ENCODE assay signal across 20 mouse cellular contexts in the genomic region with DNA sequence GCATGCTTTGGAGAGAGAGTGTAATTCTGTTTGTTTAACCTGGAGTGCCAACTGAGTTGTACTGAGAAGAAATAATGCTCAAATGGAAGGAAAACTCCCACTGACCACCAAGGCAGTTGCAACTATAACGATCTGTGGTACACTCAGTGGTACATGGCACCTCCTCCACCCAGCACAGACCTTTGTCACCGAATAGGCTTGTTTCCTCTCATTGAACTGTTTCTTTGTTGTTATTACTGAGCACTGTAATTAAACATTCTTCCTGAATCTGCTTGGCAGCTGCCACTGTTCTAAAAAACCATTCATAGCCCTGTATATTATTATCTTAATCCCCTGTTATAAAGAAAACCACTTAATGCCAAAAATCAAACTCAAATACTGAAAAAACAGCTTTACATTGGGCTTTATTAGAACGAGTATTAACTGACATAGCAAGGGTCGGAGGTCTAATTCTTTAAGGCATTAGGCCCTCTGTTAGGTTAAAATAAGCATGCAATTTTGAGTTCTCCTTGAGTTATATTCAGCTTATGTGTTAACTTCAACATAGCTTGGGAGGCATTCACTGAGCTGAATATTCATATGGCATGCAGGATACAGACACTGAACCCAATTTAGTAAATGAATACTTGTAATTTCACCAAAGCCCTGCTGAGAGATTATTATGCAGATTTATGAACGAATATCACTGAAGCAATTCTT.
DNase-seq lines count a peak whose midpoint lies in the region; ATAC-seq and TF ChIP-seq lines count a peak whose summit lies in the region.
"Had no signal": no experiment of that assay in that cellular context is flagged by ENCODE, and none has a peak within 500 bp of the region (broad histone marks: within the 10 kb centered on the region; RNA-seq: fewer than 3 reads in every experiment).

No protein-coding gene starts in this region.

- H3K27me3 ChIP-seq in embryonic facial prominence, embryonic 11.5 days (ENCODE audit: control insufficient read depth, insufficient read depth, low read length): no peaks in the 10 kb centered on the region
- H3K27me3 ChIP-seq in embryonic facial prominence, embryonic 10.5 days (replicated peaks; ENCODE audit: low read depth, poor library complexity, severe bottlenecking): no peaks in the 10 kb centered on the region
- H3K27me3 ChIP-seq in forebrain, postnatal 0 days (ENCODE audit: insufficient read depth, low read length): no peaks in the 10 kb centered on the region
- no peaks in the 10 kb centered on the region for H3K27me3 ChIP-seq in liver, postnatal 0 days (ENCODE audit: insufficient read depth, low read length)
- H3K27me3 ChIP-seq: limb, embryonic 13.5 days; liver, embryonic 13.5 days; neural tube, embryonic 13.5 days had no signal

- no peaks in the 10 kb centered on the region for H3K9me3 ChIP-seq in embryonic facial prominence, embryonic 11.5 days (replicated peaks; ENCODE audit: control insufficient read depth, low read length)
- H3K9me3 ChIP-seq in embryonic facial prominence, embryonic 10.5 days: no peaks in the 10 kb centered on the region
- H3K9me3 ChIP-seq in forebrain, postnatal 0 days (ENCODE audit: low read length): no peaks in the 10 kb centered on the region
- H3K9me3 ChIP-seq in liver, postnatal 0 days (ENCODE audit: low read length): no peaks in the 10 kb centered on the region
- H3K9me3 ChIP-seq: limb, embryonic 13.5 days; liver, embryonic 13.5 days; neural tube, embryonic 13.5 days had no signal

- 59% methylated on average over 5 of the region's 5 CpGs for WGBS in embryonic facial prominence, embryonic 11.5 days
- WGBS in embryonic facial prominence, embryonic 10.5 days: 62% methylated on average over 5 of the region's 5 CpGs
- 11% methylated on average over 5 of the region's 5 CpGs for WGBS in forebrain, postnatal 0 days
- WGBS in liver, postnatal 0 days (ENCODE audit: insufficient replicate concordance): 54% methylated on average over 5 of the region's 5 CpGs

- no peak overlapping the region for H3K9ac ChIP-seq in embryonic facial prominence, embryonic 11.5 days (replicated peaks; ENCODE audit: low read length)
- H3K9ac ChIP-seq in forebrain, postnatal 0 days: no peak overlapping the region
- H3K9ac ChIP-seq in liver, postnatal 0 days (replicated peaks): no peak overlapping the region
- H3K9ac ChIP-seq: limb, embryonic 13.5 days; liver, embryonic 13.5 days; neural tube, embryonic 13.5 days had no signal

- no peak for DNase-seq in embryonic facial prominence, embryonic 11.5 days (ENCODE audit: low spot score)
- DNase-seq in embryonic facial prominence, embryonic 10.5 days (ENCODE audit: low spot score): no peak
- peak in 1 of 2 experiments; percentile 23 for DNase-seq in layer of hippocampus, adult 2 months (ENCODE audit: low spot score in 2 of 2)
- no peak for DNase-seq in layer of hippocampus, adult 9-10 months (ENCODE audit: low spot score)
- peak; percentile 71 for DNase-seq in brain, embryonic 14.5 days (ENCODE audit: low read depth)
- peak; percentile 46 for DNase-seq in forebrain, postnatal 0 days
- DNase-seq in liver, postnatal 0 days: no peak
- DNase-seq: adrenal gland, adult 8-10 months; cerebellum, adult 11-12 months; gastrocnemius, postnatal 10 days; heart, postnatal 4 days; kidney, postnatal 36 days; liver, embryonic 13.5 days; thymus, postnatal 25 days had no signal

- H3K4me1 ChIP-seq in embryonic facial prominence, embryonic 11.5 days (ENCODE audit: control insufficient read depth, insufficient read depth, low read length): no peaks in the 10 kb centered on the region
- H3K4me1 ChIP-seq in embryonic facial prominence, embryonic 10.5 days: no peaks in the 10 kb centered on the region
- peaks cover 5% of the 10 kb centered on the region; the same call in 1 of the 2 replicates for H3K4me1 ChIP-seq in forebrain, postnatal 0 days (ENCODE audit: insufficient read depth)
- no peaks in the 10 kb centered on the region for H3K4me1 ChIP-seq in liver, postnatal 0 days (ENCODE audit: insufficient read depth)
- H3K4me1 ChIP-seq: limb, embryonic 13.5 days; liver, embryonic 13.5 days; neural tube, embryonic 13.5 days had no signal

- no peak overlapping the region for H3K4me3 ChIP-seq in embryonic facial prominence, embryonic 11.5 days (ENCODE audit: low read depth, low read length)
- no peak overlapping the region for H3K4me3 ChIP-seq in embryonic facial prominence, embryonic 10.5 days
- H3K4me3 ChIP-seq in layer of hippocampus, adult 2 months: no peak overlapping the region
- H3K4me3 ChIP-seq in forebrain, postnatal 0 days (ENCODE audit: low read depth, low read length): no peak overlapping the region
- no peak overlapping the region for H3K4me3 ChIP-seq in liver, postnatal 0 days (ENCODE audit: low read depth, low read length)
- H3K4me3 ChIP-seq: limb, embryonic 13.5 days; liver, embryonic 13.5 days; neural tube, embryonic 13.5 days had no signal

- TF ChIP-seq POLR2A in brain, embryonic 14.5 days (IDR thresholded peaks at IDR 0.05; ENCODE audit: borderline replicate concordance, extremely low read depth, insufficient read depth, insufficient read length, poor library complexity, severe bottlenecking): no peak

- 0 out of 2 replicates have a peak, but pooled peaks have one; percentile 39 for ATAC-seq in embryonic facial prominence, embryonic 11.5 days (replicated peaks; ENCODE audit: insufficient number of reproducible peaks, low FRiP score, low TSS enrichment, low read depth)
- ATAC-seq in forebrain, postnatal 0 days: peak; percentile 89
- no peak for ATAC-seq in megakaryocyte-erythroid progenitor cell, adult 5-6 weeks (replicated peaks; ENCODE audit: low FRiP score, low TSS enrichment, poor library complexity, severe bottlenecking)
- ATAC-seq in liver, postnatal 0 days: no peak
- ATAC-seq: intestine, embryonic 16.5 days; lung, postnatal 0 days; Patski had no signal

- H3K27ac ChIP-seq in embryonic facial prominence, embryonic 11.5 days (replicated peaks; ENCODE audit: low read depth, low read length): no peak overlapping the region
- H3K27ac ChIP-seq in embryonic facial prominence, embryonic 10.5 days (replicated peaks): no peak overlapping the region
- peak overlapping the region; percentile 84 for H3K27ac ChIP-seq in layer of hippocampus, adult 2 months
- 0 out of 2 replicates have a peak overlapping the region, but pooled peaks have one; percentile 24 for H3K27ac ChIP-seq in forebrain, postnatal 0 days (ENCODE audit: low read depth, low read length)
- no peak overlapping the region for H3K27ac ChIP-seq in liver, postnatal 0 days (ENCODE audit: low read depth)
- H3K27ac ChIP-seq: limb, embryonic 13.5 days; liver, embryonic 13.5 days; neural tube, embryonic 13.5 days had no signal

- no peaks in the 10 kb centered on the region for H3K36me3 ChIP-seq in embryonic facial prominence, embryonic 11.5 days (replicated peaks; ENCODE audit: control insufficient read depth, insufficient read depth, low read depth, low read length)
- H3K36me3 ChIP-seq in embryonic facial prominence, embryonic 10.5 days (replicated peaks): no peaks in the 10 kb centered on the region
- H3K36me3 ChIP-seq in forebrain, postnatal 0 days (ENCODE audit: insufficient read depth): no peaks in the 10 kb centered on the region
- no peaks in the 10 kb centered on the region for H3K36me3 ChIP-seq in liver, postnatal 0 days (replicated peaks; ENCODE audit: insufficient read depth, low read length)
- H3K36me3 ChIP-seq: limb, embryonic 13.5 days; liver, embryonic 13.5 days; neural tube, embryonic 13.5 days had no signal

- no peak for TF ChIP-seq CTCF in layer of hippocampus, adult 2 months (conservative IDR thresholded peaks at IDR 0.05)
- TF ChIP-seq CTCF in brain, embryonic 14.5 days (IDR thresholded peaks at IDR 0.05; ENCODE audit: borderline replicate concordance, extremely low read depth, insufficient read depth, insufficient read length): no peak
- TF ChIP-seq CTCF in forebrain, postnatal 0 days (IDR thresholded peaks at IDR 0.05; ENCODE audit: low read depth): no peak
- no peak for TF ChIP-seq CTCF in liver, postnatal 0 days (IDR thresholded peaks at IDR 0.05; ENCODE audit: low read depth)

- TF ChIP-seq EP300 in liver, postnatal 0 days (IDR thresholded peaks at IDR 0.05; ENCODE audit: low read depth): no peak

- H3K4me2 ChIP-seq in embryonic facial prominence, embryonic 11.5 days (ENCODE audit: low read depth, low read length): no peak overlapping the region
- H3K4me2 ChIP-seq in forebrain, postnatal 0 days (ENCODE audit: low read depth): 0 out of 2 replicates have a peak overlapping the region, but pooled peaks have one; percentile 2
- H3K4me2 ChIP-seq in liver, postnatal 0 days (ENCODE audit: low read depth, low read length): no peak overlapping the region
- H3K4me2 ChIP-seq: limb, embryonic 13.5 days; liver, embryonic 13.5 days; neural tube, embryonic 13.5 days had no signal

Comparison
In these comparisons a context has a peak if more than half of its experiments do, and no peak if none do; other contexts are left out.
1. ATAC-seq: peak in embryonic facial prominence, embryonic 11.5 days (single experiment) and forebrain, postnatal 0 days (single experiment); none in megakaryocyte-erythroid progenitor cell, adult 5-6 weeks (single experiment) and liver, postnatal 0 days (single experiment).
2. DNase-seq: peak in brain, embryonic 14.5 days (single experiment) and forebrain, postnatal 0 days (single experiment); none in embryonic facial prominence, embryonic 11.5 days (single experiment), embryonic facial prominence, embryonic 10.5 days (single experiment), layer of hippocampus, adult 9-10 months (single experiment) and liver, postnatal 0 days (single experiment).
3. H3K27ac ChIP-seq: peak in layer of hippocampus, adult 2 months (single experiment) and forebrain, postnatal 0 days (single experiment); none in embryonic facial prominence, embryonic 11.5 days (single experiment), embryonic facial prominence, embryonic 10.5 days (single experiment) and liver, postnatal 0 days (single experiment).